Mouse (Mus musculus) liver, adult 2 months (tissue): ENCODE measurements at regions not wholly inside any gene's neighbourhood (a gene's known extent, or its start where the extent isn't known, plus 50 kb on each side); places are given as distances from the start of the nearest gene placed in this dataset.

Source experiments
- DNase-seq: peaks from one replicate; pipeline ENCODE4 v3.0.0-alpha.2; 2011; ENCODE audit warnings: low read depth, low spot score; ENCODE audit errors: extremely low read depth
- H3K27ac ChIP-seq: fragments of 200-500 bp; replicated peaks from 2 replicates; pipeline ENCODE4 v1.5.1; 2012; ENCODE audit warnings: low read depth, mild to moderate bottlenecking, control low read depth, inconsistent platforms, low read length; ENCODE audit not compliant: insufficient read depth
- H3K27me3 ChIP-seq: fragments of 200-500 bp; 2 replicates; pipeline ENCODE4 v1.6.1; 2012; ENCODE audit warnings: mild to moderate bottlenecking, moderate library complexity, low read length, inconsistent platforms; ENCODE audit not compliant: control insufficient read depth, insufficient read depth
- H3K36me3 ChIP-seq: fragments of 200-500 bp; 2 replicates; pipeline ENCODE4 v1.6.1; 2012; ENCODE audit warnings: low read length, inconsistent platforms; ENCODE audit not compliant: control insufficient read depth, insufficient read depth
- H3K4me1 ChIP-seq: fragments of 200-500 bp; 2 replicates; pipeline ENCODE4 v1.6.1; 2011; ENCODE audit warnings: low read length; ENCODE audit not compliant: control insufficient read depth, insufficient read depth
- H3K4me3 ChIP-seq: fragments of 200-500 bp; 2 replicates; pipeline ENCODE4 v1.5.1; 2011; ENCODE audit warnings: low read depth, mild to moderate bottlenecking, control low read depth, low read length, moderate library complexity; ENCODE audit not compliant: insufficient read depth
- H3K79me2 ChIP-seq: fragments of 200-500 bp; 2 replicates; pipeline ENCODE4 v1.6.1; 2012; ENCODE audit warnings: inconsistent platforms, mild to moderate bottlenecking, low read length, moderate library complexity; ENCODE audit not compliant: control insufficient read depth, insufficient read depth
- H3K9ac ChIP-seq: fragments of 200-500 bp; 2 replicates; pipeline ENCODE4 v1.6.1; 2012; ENCODE audit warnings: low read depth, mild to moderate bottlenecking, control low read depth, inconsistent platforms, low read length
- CTCF ChIP-seq: fragments of 200-500 bp; IDR thresholded peaks from 2 replicates; pipeline ENCODE4 v1.5.1; 2011; ENCODE audit warnings: low read depth, low read length, control low read depth
- POLR2A ChIP-seq: fragments of 200-500 bp; IDR thresholded peaks from 2 replicates; pipeline ENCODE4 v1.6.1; 2011; ENCODE audit warnings: low read length, control low read depth; ENCODE audit not compliant: insufficient read depth; ENCODE audit errors: extremely low read depth
- WGBS: fragments of 180-500 bp; shearing (Covaris S2); methylation state at CpG from one replicate; pipeline ENCODE4 v1.1.7; 2018; 5-methylcytosine and 5-hydroxymethylcytosine counted together

- 81% methylated on average over 11 of the region's 11 CpGs for WGBS
Measured at GRCm38 (mm10) chr4:8428629-8429523, 190.0 kb upstream of the Car8 start.

GRCm38 (mm10) chr4:8427812-8428211 lies 189.0 kb upstream of the Car8 start:
- H3K36me3 ChIP-seq, result no peaks in the 10 kb centered on the region
- no peaks in the 10 kb centered on the region for H3K79me2 ChIP-seq
- H3K4me3 ChIP-seq, result no peak overlapping the region
- H3K27me3 ChIP-seq, result no peaks in the 10 kb centered on the region
- H3K4me1 ChIP-seq, result no peaks in the 10 kb centered on the region
- 29% methylated on average over 4 of the region's 4 CpGs for WGBS
- TF ChIP-seq CTCF, result no peak
- no peak overlapping the region for H3K27ac ChIP-seq
- no peak for DNase-seq
- H3K9ac ChIP-seq, result no peak overlapping the region

More at GRCm38 (mm10) chr4:8428629-8429523, 190.0 kb upstream of the Car8 start:
- no peak for DNase-seq
- Histone ChIP-seq H3K79me2 (no peaks in the 10 kb centered on the region), H3K9ac (no peak overlapping the region), H3K4me1 (no peaks in the 10 kb centered on the region), H3K36me3 (no peaks in the 10 kb centered on the region), H3K27me3 (no peaks in the 10 kb centered on the region), H3K4me3 (no peak overlapping the region), H3K27ac (no peak overlapping the region)
- no peak for TF ChIP-seq POLR2A
- no peak for TF ChIP-seq CTCF

DNA sequence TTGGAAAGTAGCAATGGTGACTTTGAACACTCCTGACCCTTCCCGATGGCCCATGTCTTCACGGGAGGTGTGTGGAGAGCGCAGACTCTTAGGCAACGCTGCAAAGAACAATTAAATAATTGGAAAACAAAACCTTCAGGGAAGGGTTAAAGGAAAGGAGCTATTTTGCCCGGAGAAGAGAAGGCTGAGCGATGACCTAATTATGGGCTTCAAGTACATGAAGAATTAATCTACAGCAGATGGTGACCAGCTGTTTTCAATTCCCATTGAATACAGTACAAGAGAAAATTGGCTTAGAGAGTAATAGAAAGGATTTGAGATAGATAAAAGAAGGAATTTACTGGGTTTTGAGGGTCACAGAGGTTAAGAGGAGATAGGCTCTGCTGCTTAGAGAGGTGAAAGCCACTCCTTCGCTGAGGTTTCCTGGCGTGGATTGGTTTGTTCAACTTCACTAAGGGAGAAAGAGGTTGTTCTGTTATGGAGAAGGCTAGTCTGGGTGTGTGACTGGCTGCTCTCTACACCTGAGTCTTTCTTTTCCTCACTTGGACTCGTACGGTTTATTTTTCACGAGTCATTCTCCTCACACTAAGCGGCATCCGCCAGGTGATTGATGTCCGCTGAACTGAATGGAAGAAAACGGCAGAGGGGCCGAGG lies 184.7 kb upstream of the Car8 start:
- WGBS, result 84% methylated on average over 16 of the region's 16 CpGs
- Histone ChIP-seq H3K27ac (no peak overlapping the region), H3K36me3 (no peaks in the 10 kb centered on the region), H3K27me3 (no peaks in the 10 kb centered on the region), H3K4me1 (no peaks in the 10 kb centered on the region), H3K9ac (no peak overlapping the region), H3K4me3 (no peak overlapping the region), H3K79me2 (no peaks in the 10 kb centered on the region)
- DNase-seq, result no peak
- TF ChIP-seq POLR2A, result no peak
- no peak for TF ChIP-seq CTCF

GRCm38 (mm10) chr4:8421285-8421684 lies 182.4 kb upstream of the Car8 start:
- H3K4me1 ChIP-seq, result no peaks in the 10 kb centered on the region
- TF ChIP-seq CTCF, result no peak
- no peak for TF ChIP-seq POLR2A
- H3K27ac ChIP-seq, result no peak overlapping the region
- H3K9ac ChIP-seq, result no peak overlapping the region
- no peak overlapping the region for H3K4me3 ChIP-seq
- H3K79me2 ChIP-seq, result no peaks in the 10 kb centered on the region
- DNase-seq, result no peak
- WGBS, result 94% methylated on average over 6 of the region's 6 CpGs
- H3K36me3 ChIP-seq, result no peaks in the 10 kb centered on the region
- no peaks in the 10 kb centered on the region for H3K27me3 ChIP-seq

GRCm38 (mm10) chr4:8418374-8419031 lies 179.7 kb upstream of the Car8 start:
- H3K4me1 ChIP-seq, result no peaks in the 10 kb centered on the region
- no peak overlapping the region for H3K4me3 ChIP-seq
- no peak for DNase-seq
- no peak overlapping the region for H3K27ac ChIP-seq
- H3K9ac ChIP-seq, result no peak overlapping the region
- WGBS, result 40% methylated on average over 1 of the region's 1 CpGs
- no peaks in the 10 kb centered on the region for H3K36me3 ChIP-seq
- no peaks in the 10 kb centered on the region for H3K79me2 ChIP-seq
- no peaks in the 10 kb centered on the region for H3K27me3 ChIP-seq
- TF ChIP-seq CTCF (no peak), POLR2A (no peak)
